Mouse (Mus musculus) frontal cortex, postnatal 25 days (tissue): Measurements from ENCODE around the gene Gphn.

Experiments
- DNase-seq, 2 experiments: peaks; one replicate each; pipeline ENCODE4 v3.0.0; 2022; ENCODE audit warnings: low spot score in 2 of 2

Gphn gene

GRCm38 (mm10) chr12:78225707-78226518, at the start of gene Gphn:
Gene Gphn (plus strand): TSS chr12:78226379.
- peak; percentile 81 to 84 for DNase-seq

GRCm38 (mm10) chr12:78181452-78181851, 44.7 kb upstream of the Gphn start:
- no peak for DNase-seq

- DNase-seq: no peak
Observed at GRCm38 (mm10) chr12:78193942-78194341, 32.2 kb upstream of the Gphn start, which contains the start of gene Gm6657. Gene Gm6657 (plus strand): TSS chr12:78194242.

DNA sequence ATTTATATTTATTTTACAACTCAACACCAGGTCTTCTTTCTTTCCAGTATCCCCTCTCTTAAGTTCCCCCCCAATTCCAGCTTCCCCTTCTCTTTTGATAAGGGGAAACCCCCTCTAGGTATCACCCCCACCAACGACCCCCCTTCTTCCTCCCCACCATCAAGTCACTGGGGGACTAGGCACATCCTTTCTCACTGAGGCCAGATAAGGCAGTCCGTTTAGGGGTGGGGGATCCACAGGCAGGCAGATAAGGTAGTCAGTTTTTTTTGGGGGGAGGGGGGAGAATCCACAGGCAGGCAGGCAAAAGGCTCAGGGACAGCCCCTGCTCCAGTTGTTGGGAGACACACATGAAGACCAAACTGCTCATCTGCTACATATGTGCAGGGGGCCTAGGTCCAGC, 30.8 kb upstream of the Gphn start:
- DNase-seq: no peak

GRCm38 (mm10) chr12:78203646-78204045, 22.5 kb upstream of the Gphn start:
- DNase-seq: no peak

GRCm38 (mm10) chr12:78205915-78206570, 20.1 kb upstream of the Gphn start:
- peak in 1 of 2 experiments; percentile 18 for DNase-seq

- DNase-seq: no peak
Observed at GRCm38 (mm10) chr12:78206571-78206960, 19.6 kb upstream of the Gphn start.

DNA sequence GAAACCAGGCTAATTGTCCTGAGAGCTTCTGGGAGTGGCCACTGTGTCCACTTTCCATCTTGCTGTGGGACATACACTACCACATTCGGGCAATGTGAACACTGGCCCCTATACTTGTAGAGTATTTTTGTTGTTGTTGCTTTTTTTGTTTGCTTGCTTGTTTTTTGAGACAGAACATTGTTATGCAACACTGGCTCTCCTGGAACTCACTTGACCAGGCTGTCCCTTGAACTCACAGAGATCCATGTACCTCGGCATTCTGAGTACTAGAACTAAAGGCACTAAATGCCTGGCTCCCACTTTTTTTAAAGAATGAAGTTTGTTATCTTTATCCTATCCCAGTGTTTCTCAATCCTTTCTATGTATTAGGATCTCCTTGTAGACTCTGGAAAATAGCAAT, 16.3 kb upstream of the Gphn start:
- no peak for DNase-seq

- no peak for DNase-seq
Observed at GRCm38 (mm10) chr12:78215490-78215889, 10.7 kb upstream of the Gphn start.

- DNase-seq: no peak
Observed at GRCm38 (mm10) chr12:78219191-78219825, 6.9 kb upstream of the Gphn start.

DNA sequence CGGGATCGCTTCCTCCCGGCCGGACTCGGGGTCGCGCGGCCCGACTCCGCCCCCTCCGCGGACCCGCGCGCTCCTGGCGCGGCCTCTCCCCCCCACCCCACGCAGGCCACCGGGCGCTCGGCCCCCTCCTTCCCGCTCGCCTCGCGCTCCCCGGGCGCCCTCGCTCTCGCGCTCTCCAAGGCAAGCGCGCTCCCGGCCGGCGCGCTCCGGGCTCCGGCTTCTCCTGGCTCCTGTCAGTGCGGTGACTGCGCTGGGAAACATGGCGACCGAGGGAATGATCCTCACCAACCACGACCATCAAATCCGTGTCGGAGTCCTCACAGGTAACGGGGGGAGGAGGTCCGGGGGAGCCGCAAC, 318 bp downstream of the Gphn start:
- peak; percentile 59 to 73 for DNase-seq

DNA sequence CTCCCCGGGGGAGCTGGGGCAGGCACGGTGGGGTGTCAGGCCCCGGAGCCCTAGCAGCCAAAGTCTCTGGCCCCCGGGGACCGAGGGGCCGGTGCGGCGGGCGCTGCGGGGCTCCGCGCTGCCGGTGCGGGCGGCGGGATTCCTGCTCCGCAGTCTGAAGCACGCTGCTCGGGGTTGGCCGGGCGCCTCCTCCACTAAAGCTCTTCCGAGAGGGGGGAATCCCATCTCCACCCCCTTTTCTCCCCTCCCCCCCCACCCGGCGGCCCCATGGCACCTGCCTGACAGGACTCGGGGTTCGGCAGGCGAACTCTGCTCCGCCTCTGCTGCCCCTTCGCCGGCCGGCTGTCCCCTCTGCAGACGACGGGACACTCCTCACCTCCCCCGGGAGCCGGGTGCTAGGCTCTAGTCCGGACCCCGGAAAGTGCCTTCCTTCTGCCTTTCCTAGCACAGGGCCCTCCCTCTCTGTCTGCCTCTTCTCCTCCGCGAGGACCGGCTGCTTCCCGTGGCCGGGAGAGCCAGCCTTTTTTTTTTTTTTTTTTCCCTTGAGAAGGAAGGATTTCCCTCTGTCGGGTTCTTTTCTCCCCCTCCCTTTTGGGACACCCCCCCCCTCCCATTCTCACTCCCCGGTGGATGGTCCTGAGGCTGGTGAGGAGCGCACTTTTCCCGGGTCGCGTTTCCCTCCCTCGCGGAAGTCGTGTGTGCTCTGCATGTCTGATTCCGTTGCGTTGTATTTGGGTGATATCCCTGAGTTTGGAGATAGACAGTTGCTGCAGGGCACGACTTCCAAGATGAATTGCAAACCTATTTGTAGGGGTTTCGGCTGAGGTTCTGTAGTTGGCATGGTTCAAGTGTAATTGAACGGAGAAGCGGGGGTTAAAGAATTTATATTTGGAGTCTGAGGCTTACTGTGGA, 1.1 kb downstream of the Gphn start:
- DNase-seq: peak; percentile 17 to 19

- no peak for DNase-seq
Observed at GRCm38 (mm10) chr12:78228139-78228538, 2.0 kb downstream of the Gphn start.

DNA sequence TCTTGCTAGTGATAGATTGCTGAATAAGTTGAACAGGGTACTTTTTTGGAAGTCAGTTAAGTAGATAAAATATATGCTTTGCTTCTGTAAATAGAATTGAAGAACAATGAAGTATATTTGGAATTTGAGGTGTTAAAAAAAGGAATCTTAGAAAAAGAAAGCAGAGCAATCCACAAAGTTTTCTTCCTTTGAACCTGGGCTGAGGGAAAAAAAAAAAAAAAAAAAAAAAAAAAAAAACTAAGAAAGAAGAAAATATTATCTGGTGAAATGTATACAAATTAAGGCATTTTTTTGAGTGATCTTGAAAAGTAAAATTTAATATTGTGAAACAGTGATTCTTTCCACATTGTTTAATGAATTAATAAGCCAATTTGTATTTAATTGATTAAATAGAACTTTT, 6.4 kb downstream of the Gphn start:
- DNase-seq: no peak

DNA sequence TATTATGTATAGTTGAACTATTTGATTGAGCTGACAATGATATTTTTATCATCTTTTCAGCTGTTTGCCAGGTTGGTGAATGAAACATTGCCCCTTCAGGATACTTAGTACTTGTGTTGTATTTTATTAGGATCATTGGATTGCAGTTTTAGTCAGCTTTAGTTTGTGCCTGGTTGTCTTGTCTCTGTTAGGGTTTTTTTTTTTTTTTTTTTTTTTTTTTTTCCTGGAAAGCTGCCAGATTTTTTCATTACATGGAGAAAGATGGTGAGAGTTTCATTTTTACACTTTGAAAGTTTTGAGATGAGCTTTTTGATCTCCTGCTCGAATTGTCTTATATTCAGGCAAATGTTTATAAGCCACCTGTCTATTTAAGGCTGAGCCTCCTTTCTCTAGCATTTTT, 22.2 kb downstream of the Gphn start:
- no peak for DNase-seq

GRCm38 (mm10) chr12:78249151-78249550, 23.0 kb downstream of the Gphn start:
- no peak for DNase-seq

- DNase-seq: no peak
Observed at GRCm38 (mm10) chr12:78277386-78277785, 51.2 kb downstream of the Gphn start.

DNA sequence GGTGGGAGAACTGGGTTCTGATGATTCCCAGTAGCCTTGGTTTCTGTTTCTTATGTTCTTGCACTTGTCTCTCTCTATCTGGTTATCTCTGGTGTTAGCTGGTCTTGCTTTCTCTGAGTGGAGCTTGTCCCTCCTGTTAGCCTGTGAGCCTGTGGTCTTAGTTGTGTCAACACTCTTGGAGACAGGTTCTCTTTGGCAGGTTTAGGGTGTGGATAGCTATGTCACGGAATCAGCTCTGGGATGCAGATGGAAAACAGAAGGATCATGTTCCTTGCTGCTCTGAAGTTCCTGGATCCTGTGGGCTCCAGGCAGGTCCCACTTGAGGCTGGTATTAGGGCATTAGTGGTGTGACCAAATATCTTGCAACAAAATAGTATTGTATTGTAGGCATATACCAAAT, 64.2 kb downstream of the Gphn start:
- DNase-seq: no peak

DNA sequence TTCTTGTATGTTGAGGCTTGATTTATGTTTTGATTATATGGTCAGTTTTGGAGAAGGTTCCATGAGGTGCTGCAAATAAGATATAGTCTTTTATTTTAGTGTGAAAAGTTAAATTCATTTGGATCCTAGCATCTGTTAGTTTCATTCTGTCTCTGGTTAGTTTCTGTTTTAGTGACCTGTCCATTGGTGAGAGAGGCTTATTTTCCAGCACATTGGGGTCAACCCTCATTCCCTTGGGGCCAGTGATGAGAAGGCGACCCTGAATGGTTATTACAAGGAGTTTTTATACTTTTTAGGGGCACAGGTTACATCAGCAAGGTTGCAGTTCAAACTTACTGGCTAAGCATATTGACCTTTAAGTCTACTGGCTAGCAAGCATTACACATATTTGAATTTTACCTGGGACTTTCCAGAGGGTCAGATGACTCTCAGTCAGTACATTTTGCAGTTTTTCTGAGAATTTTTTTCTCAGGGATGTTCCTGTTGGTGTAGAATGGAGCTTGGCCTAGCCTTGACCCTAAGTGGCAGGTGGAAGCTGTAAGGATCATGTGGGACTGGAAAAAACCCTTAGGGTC, 72.7 kb downstream of the Gphn start:
- DNase-seq: no peak

DNA sequence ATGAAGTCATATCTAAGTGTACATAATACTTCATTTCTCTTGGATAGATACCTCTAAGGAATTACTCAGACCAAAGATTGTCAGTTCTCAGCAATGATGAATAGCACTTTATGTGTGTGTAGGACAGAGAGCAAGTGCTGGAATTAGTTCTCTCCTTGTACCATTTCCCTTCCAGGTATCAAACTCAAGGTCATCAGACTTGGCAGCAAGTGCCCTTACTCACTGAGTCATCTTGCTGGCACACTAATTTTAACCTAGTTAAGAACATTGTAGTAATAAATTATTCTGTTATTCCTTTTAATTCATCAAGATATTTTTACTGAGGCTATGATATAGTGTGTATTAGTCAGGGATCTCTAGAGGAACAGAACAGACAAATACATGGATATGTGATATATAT, 88.9 kb downstream of the Gphn start:
- DNase-seq: no peak

- no peak for DNase-seq
Observed at GRCm38 (mm10) chr12:78327946-78328345, 101.8 kb downstream of the Gphn start.
